21 mouse cellular contexts compared by ENCODE assay signal in the genomic region with DNA sequence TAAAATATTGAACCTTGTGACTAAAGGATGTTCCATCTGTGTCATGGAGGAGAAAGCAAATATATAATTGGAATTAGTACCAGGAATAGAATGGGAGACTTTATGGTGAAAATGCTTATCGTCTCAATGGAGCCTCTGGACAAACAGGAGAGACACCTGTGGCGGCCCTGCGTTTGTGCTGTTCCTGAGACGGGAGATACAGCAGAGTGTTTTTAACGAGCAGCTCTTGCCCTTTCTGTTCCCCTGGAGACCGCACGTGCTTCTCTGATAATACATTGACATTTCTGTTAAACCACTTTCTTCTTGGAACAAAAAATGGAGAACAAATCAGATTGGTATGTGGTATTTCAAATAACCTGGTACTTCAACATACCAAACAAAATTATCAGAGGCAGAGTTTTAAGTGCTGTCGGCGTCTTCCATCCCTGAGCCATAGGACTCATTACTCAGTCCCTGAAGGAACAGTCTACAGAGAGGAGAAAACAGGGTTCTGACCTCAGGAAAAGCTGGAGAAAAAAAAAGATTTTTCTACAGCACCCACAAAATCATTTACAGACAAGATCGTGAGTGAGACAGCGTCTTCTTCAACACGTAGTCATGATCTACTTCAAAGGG. TPM values are rescaled to one million over a fixed set of nuclear protein-coding genes. Genes with fewer than 3 reads are reported as not detected.
"Had no signal": no experiment of that assay in that cellular context is flagged by ENCODE, and none has a peak within 500 bp of the region (broad histone marks: within the 10 kb centered on the region; RNA-seq: fewer than 3 reads in every experiment).

No protein-coding gene starts in this region.

- ATAC-seq: hindbrain, embryonic 16.5 days; intestine, embryonic 15.5 days; liver, postnatal 0 days had no signal

- H3K4me1 ChIP-seq: intestine, embryonic 15.5 days; limb, embryonic 12.5 days; limb, embryonic 15.5 days; midbrain, embryonic 12.5 days; neural tube, embryonic 12.5 days; neural tube, embryonic 15.5 days had no signal

- H3K9me3 ChIP-seq: intestine, embryonic 15.5 days; limb, embryonic 12.5 days; limb, embryonic 15.5 days; midbrain, embryonic 12.5 days; neural tube, embryonic 12.5 days; neural tube, embryonic 15.5 days had no signal

- H3K4me3 ChIP-seq: intestine, embryonic 15.5 days; limb, embryonic 12.5 days; limb, embryonic 15.5 days; midbrain, embryonic 12.5 days; neural tube, embryonic 12.5 days; neural tube, embryonic 15.5 days had no signal

- H3K27ac ChIP-seq: intestine, embryonic 15.5 days; kidney, postnatal 0 days; limb, embryonic 12.5 days; limb, embryonic 15.5 days; liver, embryonic 14.5 days; midbrain, embryonic 12.5 days; neural tube, embryonic 12.5 days; neural tube, embryonic 15.5 days had no signal

- DNase-seq: kidney, adult 11 months; left cerebral cortex, postnatal 4 days; liver, postnatal 0 days; lung, postnatal 4 days; thymus, adult 18-20 months; thymus, postnatal 36 days had no signal

- H3K27me3 ChIP-seq: intestine, embryonic 15.5 days; limb, embryonic 12.5 days; limb, embryonic 15.5 days; midbrain, embryonic 12.5 days; neural tube, embryonic 12.5 days; neural tube, embryonic 15.5 days had no signal

- H3K4me2 ChIP-seq: intestine, embryonic 15.5 days; limb, embryonic 12.5 days; limb, embryonic 15.5 days; liver, embryonic 11.5 days; midbrain, embryonic 12.5 days; neural tube, embryonic 12.5 days; neural tube, embryonic 15.5 days had no signal

- H3K9ac ChIP-seq: intestine, embryonic 15.5 days; limb, embryonic 12.5 days; limb, embryonic 15.5 days; liver, embryonic 14.5 days; liver, postnatal 0 days; midbrain, embryonic 12.5 days; neural tube, embryonic 12.5 days; neural tube, embryonic 15.5 days had no signal

- H3K36me3 ChIP-seq: intestine, embryonic 15.5 days; limb, embryonic 12.5 days; limb, embryonic 15.5 days; midbrain, embryonic 12.5 days; neural tube, embryonic 12.5 days; neural tube, embryonic 15.5 days had no signal

RNA-seq across cellular contexts. Expression of a gene that starts 32.5 kb away (rescaled TPM):
- total RNA-seq: megakaryocyte progenitor cell, adult 5-6 weeks; megakaryocyte-erythroid progenitor cell, adult 5-6 weeks had no signal
- polyA plus RNA-seq: limb, embryonic 12.5 days; liver, embryonic 14.5 days; liver, postnatal 0 days; small intestine, adult 2 months; spleen, adult 2 months; urinary bladder, adult 2 months had no signal
